Mouse (Mus musculus): ENCODE measurements around the gene Tmem88. TPM values are rescaled to one million over a fixed set of nuclear protein-coding genes. Genes with fewer than 3 reads are reported as not detected.

Tmem88 gene
- 1 to 10 TPM; 3.6 to 3.8 TPM for total RNA-seq (2021)

- intact Hi-C loops (cut with DNase I), result loop anchor here (5.0 kb wide), 1 partner anchor 179 kb away; no protein-coding TSS in a partner anchor
- no peak for DNase-seq (ENCODE audit: low spot score in 2 of 2)
These were observed at the start of gene Tmem88 for GRCm38 (mm10) chr11:69398059-69398458. Gene Tmem88, minus strand, starts transcription at chr11:69398234.

- no peak for DNase-seq (ENCODE audit: low spot score in 2 of 2)
- intact Hi-C loops (cut with DNase I), result no loop called here
These were observed 49.3 kb upstream of the Tmem88 start for GRCm38 (mm10) chr11:69447299-69447698.

- no peak for DNase-seq (ENCODE audit: low spot score in 2 of 2)
- intact Hi-C loops (cut with DNase I), result no loop called here
These were observed 45.3 kb upstream of the Tmem88 start for GRCm38 (mm10) chr11:69443328-69443727.

GRCm38 (mm10) chr11:69437291-69437690, 39.3 kb upstream of the Tmem88 start:
- intact Hi-C loops (cut with DNase I), result no loop called here

GRCm38 (mm10) chr11:69433189-69433588, 35.2 kb upstream of the Tmem88 start:
- intact Hi-C loops (cut with DNase I), result loop anchor here (2.0 kb wide), 1 partner anchor 32 kb away; no protein-coding TSS in a partner anchor
- no peak for DNase-seq (ENCODE audit: low spot score in 2 of 2)

More at GRCm38 (mm10) chr11:69437291-69437690, 39.3 kb upstream of the Tmem88 start:
- no peak for DNase-seq (ENCODE audit: low spot score in 2 of 2)

- intact Hi-C loops (cut with DNase I), result loop anchor here (2.0 kb wide), 1 partner anchor 32 kb away; no protein-coding TSS in a partner anchor
- no peak for DNase-seq (ENCODE audit: low spot score in 2 of 2)
These were observed 34.6 kb upstream of the Tmem88 start for GRCm38 (mm10) chr11:69432640-69432982.

- DNase-seq (ENCODE audit: low spot score in 2 of 2), result peak; percentile 76 to 84
- intact Hi-C loops (cut with DNase I), result loop anchor here (2.0 kb wide), 1 partner anchor 31 kb away; no protein-coding TSS in a partner anchor
These were observed 34.0 kb upstream of the Tmem88 start for GRCm38 (mm10) chr11:69431829-69432639.

GRCm38 (mm10) chr11:69430631-69431030, 32.6 kb upstream of the Tmem88 start:
- no peak for DNase-seq (ENCODE audit: low spot score in 2 of 2)
- intact Hi-C loops (cut with DNase I), result no loop called here

GRCm38 (mm10) chr11:69429313-69429712, 31.3 kb upstream of the Tmem88 start:
- intact Hi-C loops (cut with DNase I), result no loop called here
- DNase-seq (ENCODE audit: low spot score in 2 of 2), result peak in 1 of 2 experiments; percentile 19

- intact Hi-C loops (cut with DNase I), result no loop called here
- no peak for DNase-seq (ENCODE audit: low spot score in 2 of 2)
These were observed 30.7 kb upstream of the Tmem88 start for GRCm38 (mm10) chr11:69428751-69429150.

- DNase-seq (ENCODE audit: low spot score in 2 of 2), result no peak
- intact Hi-C loops (cut with DNase I), result no loop called here
These were observed 28.2 kb upstream of the Tmem88 start for GRCm38 (mm10) chr11:69426246-69426645.

GRCm38 (mm10) chr11:69423885-69424284, 25.9 kb upstream of the Tmem88 start:
- intact Hi-C loops (cut with DNase I), result no loop called here
- DNase-seq (ENCODE audit: low spot score in 2 of 2), result no peak

- no peak for DNase-seq (ENCODE audit: low spot score in 2 of 2)
- intact Hi-C loops (cut with DNase I), result no loop called here
These were observed 24.8 kb upstream of the Tmem88 start for GRCm38 (mm10) chr11:69422842-69423241.

GRCm38 (mm10) chr11:69421131-69421977, 23.3 kb upstream of the Tmem88 start:
- intact Hi-C loops (cut with DNase I), result no loop called here
- DNase-seq (ENCODE audit: low spot score in 2 of 2), result no peak

- intact Hi-C loops (cut with DNase I), result no loop called here
- no peak for DNase-seq (ENCODE audit: low spot score in 2 of 2)
These were observed 22.5 kb upstream of the Tmem88 start for GRCm38 (mm10) chr11:69420554-69421000.

- intact Hi-C loops (cut with DNase I), result loop anchor here (5.0 kb wide), 1 partner anchor 323 kb away; the partner anchor contains the start of gene Per1
- DNase-seq (ENCODE audit: low spot score in 2 of 2), result no peak
These were observed 21.9 kb upstream of the Tmem88 start for GRCm38 (mm10) chr11:69419813-69420553.

GRCm38 (mm10) chr11:69419443-69419812, 21.4 kb upstream of the Tmem88 start:
- intact Hi-C loops (cut with DNase I), result loop anchor here (5.0 kb wide), 1 partner anchor 322 kb away; the partner anchor contains the start of gene Per1
- peak; percentile 57 to 78 for DNase-seq (ENCODE audit: low spot score in 2 of 2)

GRCm38 (mm10) chr11:69418481-69419442, 20.7 kb upstream of the Tmem88 start:
- intact Hi-C loops (cut with DNase I), result loop anchor here (1.0 to 5.0 kb wide), 2 partner anchors 8 to 321 kb away; partner anchors contain the start of gene Per1
- DNase-seq (ENCODE audit: low spot score in 2 of 2), result peak; percentile 91 to 98
